Mouse (Mus musculus) heart, embryonic 10.5 days (tissue): ENCODE measurements around the gene Lbh. TPM values are rescaled to one million over a fixed set of nuclear protein-coding genes. Genes with fewer than 3 reads are reported as not detected.

Experiments
- DNase-seq: peaks from one replicate; pipeline ENCODE4 v3.0.0-alpha.2; 2017; ENCODE audit warnings: low spot score
- H3K27ac ChIP-seq: fragments of 300-500 bp; sonication (generic); 2 replicates; pipeline ENCODE4 v1.5.1; 2016; ENCODE audit warnings: mild to moderate bottlenecking
- H3K27me3 ChIP-seq: fragments of 300-500 bp; sonication (generic); 2 replicates; pipeline ENCODE4 v1.6.1; 2016; ENCODE audit warnings: mild to moderate bottlenecking; ENCODE audit not compliant: poor library complexity, insufficient read depth, severe bottlenecking
- H3K36me3 ChIP-seq: fragments of 300-500 bp; sonication (generic); 2 replicates; pipeline ENCODE4 v1.6.1; 2016; ENCODE audit warnings: mild to moderate bottlenecking, moderate library complexity
- H3K4me1 ChIP-seq: fragments of 300-500 bp; sonication (generic); 2 replicates; pipeline ENCODE4 v1.6.1; 2016; ENCODE audit warnings: mild to moderate bottlenecking
- H3K4me3 ChIP-seq: fragments of 300-500 bp; sonication (generic); 2 replicates; pipeline ENCODE4 v1.5.1; 2016; ENCODE audit warnings: mild to moderate bottlenecking, moderate library complexity
- H3K9me3 ChIP-seq: fragments of 300-500 bp; sonication (generic); 2 replicates; pipeline ENCODE4 v1.6.1; 2016; ENCODE audit warnings: mild to moderate bottlenecking, moderate library complexity
- WGBS: fragments of 180-500 bp; shearing (Covaris S2); methylation state at CpG from one replicate; pipeline ENCODE4 v1.1.7; 2016; 5-methylcytosine and 5-hydroxymethylcytosine counted together
- polyA plus RNA-seq: library from polyadenylated mRNA; unstranded; fragments of >200 nt; fragmentation: Nextera tagmentation; extraction: Ambion mirVana; gene quantifications from 2 replicates; pipeline ENCODE4 v1.2.1, GENCODE M21; 2016

The Lbh gene
- polyA plus RNA-seq, 1 experiment from 2014 or later = 10.8 TPM

DNA sequence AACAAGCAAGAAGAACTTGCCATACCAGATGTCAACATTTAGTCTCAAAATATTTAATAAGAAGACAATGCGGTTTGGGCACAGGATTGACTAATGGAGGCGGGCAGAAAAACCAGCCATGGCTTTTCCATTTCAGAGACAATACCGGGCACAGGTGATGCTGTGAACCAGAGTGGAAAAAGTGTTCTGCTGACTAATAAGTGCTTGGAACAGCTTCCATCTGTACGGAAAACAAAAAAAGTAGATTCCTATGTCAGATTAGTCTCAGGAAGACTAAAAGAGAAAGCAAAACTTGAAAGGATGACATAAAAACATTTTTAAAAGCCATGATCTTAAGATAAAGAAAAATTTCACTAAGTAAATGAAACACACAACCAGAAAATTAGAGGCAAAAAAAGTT, 16.4 kb upstream of the Lbh start:
- Histone ChIP-seq H3K27me3 (no peaks in the 10 kb centered on the region), H3K4me3 (no peak overlapping the region), H3K27ac (no peak overlapping the region), H3K9me3 (no peaks in the 10 kb centered on the region), H3K4me1 (peaks cover 41% of the 10 kb centered on the region), H3K36me3 (no peaks in the 10 kb centered on the region)
- peak; percentile 2 for DNase-seq
- WGBS = 88% methylated on average over 4 of the region's 4 CpGs

DNA sequence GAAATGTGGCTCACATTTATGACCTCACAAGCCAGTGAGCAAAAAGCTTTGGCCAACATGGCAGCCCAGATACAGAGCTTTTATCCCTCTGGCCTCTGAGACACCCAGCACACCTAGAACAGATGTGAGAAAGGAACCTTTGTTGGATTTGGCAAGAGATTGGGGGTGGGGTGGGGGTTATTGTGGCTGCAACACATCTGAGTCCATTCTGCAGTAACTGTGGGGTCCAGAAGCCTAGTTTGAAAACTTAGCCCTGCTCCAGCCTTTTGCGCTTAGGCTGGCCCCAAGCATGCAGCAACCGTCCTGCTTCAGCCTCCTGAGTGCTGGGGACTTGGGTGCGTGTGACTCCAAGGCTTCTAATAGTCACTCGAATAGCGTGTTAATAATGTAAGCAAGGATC, 14.8 kb upstream of the Lbh start:
- no peak overlapping the region for H3K4me3 ChIP-seq
- H3K27ac ChIP-seq = no peak overlapping the region
- H3K36me3 ChIP-seq = no peaks in the 10 kb centered on the region
- WGBS = 94% methylated on average over 5 of the region's 5 CpGs
- peaks cover 45% of the 10 kb centered on the region for H3K4me1 ChIP-seq
- H3K27me3 ChIP-seq = no peaks in the 10 kb centered on the region
- no peaks in the 10 kb centered on the region for H3K9me3 ChIP-seq
- DNase-seq = peak; percentile 73

DNA sequence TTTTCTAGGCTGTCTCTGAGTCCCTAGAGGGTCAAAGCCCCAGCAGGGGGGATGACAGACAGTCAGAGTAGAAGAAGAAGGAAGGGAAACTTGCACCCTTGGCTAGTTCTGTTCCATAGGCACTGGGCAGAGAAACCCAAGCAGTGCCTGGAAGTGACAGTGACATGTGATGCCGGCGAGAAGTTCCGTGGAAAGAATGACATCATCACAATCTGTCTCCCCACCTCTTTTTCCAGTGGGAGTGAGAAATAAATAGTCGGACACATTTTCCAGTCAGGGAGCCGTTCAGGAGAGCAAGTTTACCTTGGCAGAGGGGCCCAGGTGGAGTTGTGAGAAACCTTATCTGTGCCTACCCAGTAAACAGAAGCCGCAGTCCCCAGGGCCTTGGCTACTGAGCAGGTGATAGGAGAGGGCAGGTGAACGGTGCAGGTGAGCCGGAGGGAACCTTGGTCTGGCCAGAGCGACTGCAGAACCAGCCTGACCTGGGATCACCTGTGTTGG, 14.1 kb upstream of the Lbh start:
- Histone ChIP-seq H3K9me3 (no peaks in the 10 kb centered on the region), H3K4me3 (no peak overlapping the region), H3K36me3 (no peaks in the 10 kb centered on the region), H3K27me3 (no peaks in the 10 kb centered on the region), H3K4me1 (peaks cover 39% of the 10 kb centered on the region), H3K27ac (peak overlapping the region; percentile 73)
- peak; percentile 70 for DNase-seq
- WGBS = 45% methylated on average over 9 of the region's 9 CpGs

DNA sequence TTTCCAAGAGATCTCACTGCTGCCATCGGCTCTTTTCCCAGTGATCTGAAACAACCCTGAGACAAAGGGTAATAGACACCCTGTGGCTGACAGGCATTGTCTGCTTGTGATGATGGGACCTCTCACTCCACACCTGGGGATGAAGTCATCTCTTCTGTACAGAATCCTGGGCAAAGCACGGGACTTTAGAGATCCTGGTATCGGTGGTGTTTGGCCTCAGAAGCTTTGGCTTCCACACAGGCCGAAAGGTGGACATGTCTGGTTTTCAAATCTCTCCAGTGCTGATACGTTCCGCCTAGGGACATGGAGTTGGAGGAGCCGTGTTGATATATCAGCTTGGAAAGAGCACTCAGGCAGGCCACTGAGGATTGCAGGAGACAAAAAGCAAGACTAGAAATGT, 13.2 kb upstream of the Lbh start:
- Histone ChIP-seq H3K9me3 (no peaks in the 10 kb centered on the region), H3K27me3 (no peaks in the 10 kb centered on the region), H3K36me3 (no peaks in the 10 kb centered on the region), H3K27ac (peak overlapping the region; percentile 73; the same call in 1 of the 2 replicates), H3K4me1 (peaks cover 42% of the 10 kb centered on the region), H3K4me3 (no peak overlapping the region)
- WGBS = 75% methylated on average over 7 of the region's 7 CpGs
- DNase-seq = peak; percentile 66

DNA sequence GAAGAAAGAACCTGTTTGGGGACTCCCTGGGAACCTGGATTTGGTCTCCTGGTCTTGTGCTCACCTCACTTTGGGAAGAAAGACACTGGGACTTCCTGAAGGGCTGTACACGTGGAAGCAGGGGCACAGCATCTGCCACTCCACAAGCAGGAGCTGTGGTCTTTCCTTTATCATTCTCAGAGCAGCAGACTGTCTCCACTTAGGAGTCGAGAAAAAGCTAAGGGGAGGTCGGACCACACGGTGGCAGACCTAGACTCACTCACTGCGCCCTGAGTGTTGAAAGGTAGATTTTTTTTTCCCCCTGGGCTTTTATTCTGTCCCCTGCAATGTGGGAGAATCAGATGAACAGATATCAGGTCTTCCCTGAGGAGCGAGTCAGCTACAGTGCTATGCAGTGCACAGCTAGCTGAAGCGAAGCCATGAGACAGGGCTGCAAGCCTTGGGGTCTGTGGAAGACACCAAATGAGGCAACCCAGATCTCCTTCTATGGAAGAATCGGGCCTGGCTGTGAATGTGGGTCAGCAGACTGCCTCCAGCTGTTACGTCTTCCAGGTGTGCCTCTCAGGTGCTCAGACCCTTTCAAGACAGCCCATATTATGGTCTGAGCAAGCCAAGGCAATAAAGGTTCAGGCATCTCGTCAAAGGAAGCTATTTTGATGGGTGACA, 11.7 kb upstream of the Lbh start:
- peak overlapping the region; percentile 42; the same call in 1 of the 2 replicates for H3K27ac ChIP-seq
- no peaks in the 10 kb centered on the region for H3K27me3 ChIP-seq
- no peak overlapping the region for H3K4me3 ChIP-seq
- peaks cover 40% of the 10 kb centered on the region for H3K4me1 ChIP-seq
- DNase-seq = peak; percentile 69
- H3K9me3 ChIP-seq = no peaks in the 10 kb centered on the region
- WGBS = 52% methylated on average over 10 of the region's 10 CpGs
- H3K36me3 ChIP-seq = no peaks in the 10 kb centered on the region

DNA sequence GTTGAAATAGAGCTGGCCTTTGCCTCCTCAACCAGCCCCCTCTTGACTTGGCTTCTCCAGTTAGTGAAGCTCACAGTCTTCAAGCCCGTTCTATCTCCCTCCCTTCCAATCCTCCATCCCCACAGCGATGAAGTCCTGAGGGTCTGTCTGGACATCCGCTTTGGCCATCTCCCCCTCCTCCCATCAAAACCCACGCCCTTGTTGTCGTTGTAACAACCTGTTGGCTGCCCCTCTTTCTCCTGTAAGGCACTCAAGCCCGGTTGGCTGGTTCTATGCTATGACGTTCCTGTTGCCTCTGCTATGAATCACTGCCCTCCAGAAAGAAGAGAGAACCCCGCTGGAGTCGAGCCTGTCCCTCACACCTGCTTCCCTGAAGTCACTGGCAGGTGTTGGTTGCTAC, 10.9 kb upstream of the Lbh start:
- Histone ChIP-seq H3K36me3 (no peaks in the 10 kb centered on the region), H3K9me3 (no peaks in the 10 kb centered on the region), H3K27me3 (no peaks in the 10 kb centered on the region), H3K4me1 (peaks cover 48% of the 10 kb centered on the region), H3K27ac (no peak overlapping the region; the same call in 1 of the 2 replicates), H3K4me3 (no peak overlapping the region)
- DNase-seq = no peak
- WGBS = 91% methylated on average over 9 of the region's 9 CpGs

DNA sequence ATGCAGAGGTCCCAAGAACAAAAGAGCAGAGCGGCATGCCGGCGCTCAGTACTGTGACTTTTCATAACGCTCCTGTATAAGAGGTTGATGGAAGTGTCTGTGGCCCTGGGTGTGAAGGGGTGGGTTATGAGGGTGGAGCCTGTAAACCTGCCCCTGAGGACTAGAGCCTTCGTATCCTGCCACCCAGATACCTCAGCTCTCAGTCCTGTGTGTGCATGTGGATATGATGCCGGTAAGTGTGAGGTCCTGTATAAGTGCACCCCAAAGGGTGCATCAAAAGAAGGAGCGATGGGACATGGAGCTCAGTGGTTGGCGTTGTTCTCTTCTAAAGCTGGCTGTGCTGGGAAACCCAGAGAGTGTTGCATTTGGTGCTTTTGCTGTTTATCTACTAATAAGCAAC, 10.3 kb upstream of the Lbh start:
- peak; percentile 53 for DNase-seq
- H3K4me3 ChIP-seq = no peak overlapping the region
- no peaks in the 10 kb centered on the region for H3K9me3 ChIP-seq
- 86% methylated on average over 8 of the region's 8 CpGs for WGBS
- H3K27ac ChIP-seq = no peak overlapping the region
- H3K4me1 ChIP-seq = peaks cover 54% of the 10 kb centered on the region
- H3K36me3 ChIP-seq = no peaks in the 10 kb centered on the region
- H3K27me3 ChIP-seq = no peaks in the 10 kb centered on the region

DNA sequence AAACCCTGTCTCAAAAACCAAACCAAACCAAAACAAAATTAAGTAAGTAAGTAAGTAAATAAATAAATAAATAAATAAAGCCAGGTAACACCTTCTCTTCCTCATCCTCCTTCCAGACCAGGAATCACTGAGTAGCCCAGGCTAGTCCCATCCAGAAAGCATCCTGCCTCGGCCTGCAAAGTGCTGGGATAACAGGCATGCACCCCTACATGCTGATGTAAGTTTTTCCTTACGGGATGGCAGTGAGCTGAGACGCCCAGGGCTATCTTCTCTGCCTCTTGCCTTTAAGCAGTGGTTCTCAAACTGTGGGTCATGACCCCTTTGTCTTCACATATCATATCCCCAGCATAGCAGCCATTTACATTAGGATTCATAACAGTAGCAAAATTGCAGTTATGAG, 9.5 kb upstream of the Lbh start:
- no peaks in the 10 kb centered on the region for H3K27me3 ChIP-seq
- H3K4me1 ChIP-seq = peaks cover 56% of the 10 kb centered on the region
- WGBS = 84% methylated on average over 3 of the region's 3 CpGs
- H3K27ac ChIP-seq = no peak overlapping the region
- DNase-seq = peak; percentile 64
- no peaks in the 10 kb centered on the region for H3K36me3 ChIP-seq
- no peaks in the 10 kb centered on the region for H3K9me3 ChIP-seq
- H3K4me3 ChIP-seq = no peak overlapping the region

DNA sequence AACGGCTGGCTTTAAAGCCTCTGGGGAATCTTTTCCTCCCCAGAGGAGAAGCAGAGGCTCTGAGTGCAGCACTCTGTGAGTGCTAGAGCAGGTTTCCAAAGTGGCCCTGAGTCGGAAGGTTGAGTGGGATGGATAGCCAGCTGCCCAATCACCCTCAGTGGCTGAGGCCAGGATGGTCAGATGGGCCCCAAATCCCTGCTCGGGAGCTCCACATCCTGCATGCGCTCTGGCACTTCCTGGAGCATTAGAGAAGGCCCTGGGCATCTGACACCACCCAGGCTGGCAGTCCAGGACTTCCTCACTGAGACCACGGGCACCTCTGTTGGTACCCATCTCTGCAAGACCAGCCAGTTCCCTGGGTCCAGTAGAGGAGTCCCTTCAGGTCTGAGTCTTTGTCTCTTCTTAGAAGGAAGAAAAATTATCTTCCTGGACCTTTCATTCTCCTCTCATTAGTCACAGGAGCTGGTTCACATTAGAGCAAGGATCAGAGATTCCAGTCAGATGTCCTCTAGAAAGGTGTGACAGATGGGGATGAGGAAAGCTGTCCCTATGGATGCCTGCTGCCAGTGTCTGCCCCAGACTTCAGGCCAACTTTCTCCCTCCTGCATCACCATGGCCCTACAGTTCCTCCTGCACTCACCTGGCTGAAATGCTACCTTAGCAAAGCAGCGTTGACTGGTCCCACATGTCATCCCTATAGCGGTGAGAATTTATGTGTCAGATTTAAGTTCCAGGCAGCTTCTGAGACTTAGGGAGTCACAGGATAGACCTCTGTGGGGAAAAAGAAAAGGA, 8.8 kb upstream of the Lbh start:
- Histone ChIP-seq H3K27ac (peak overlapping the region; percentile 52; the same call in 1 of the 2 replicates), H3K36me3 (no peaks in the 10 kb centered on the region), H3K27me3 (no peaks in the 10 kb centered on the region), H3K9me3 (no peaks in the 10 kb centered on the region), H3K4me1 (peaks cover 49% of the 10 kb centered on the region), H3K4me3 (no peak overlapping the region)
- 89% methylated on average over 7 of the region's 7 CpGs for WGBS
- peak; percentile 74 for DNase-seq

DNA sequence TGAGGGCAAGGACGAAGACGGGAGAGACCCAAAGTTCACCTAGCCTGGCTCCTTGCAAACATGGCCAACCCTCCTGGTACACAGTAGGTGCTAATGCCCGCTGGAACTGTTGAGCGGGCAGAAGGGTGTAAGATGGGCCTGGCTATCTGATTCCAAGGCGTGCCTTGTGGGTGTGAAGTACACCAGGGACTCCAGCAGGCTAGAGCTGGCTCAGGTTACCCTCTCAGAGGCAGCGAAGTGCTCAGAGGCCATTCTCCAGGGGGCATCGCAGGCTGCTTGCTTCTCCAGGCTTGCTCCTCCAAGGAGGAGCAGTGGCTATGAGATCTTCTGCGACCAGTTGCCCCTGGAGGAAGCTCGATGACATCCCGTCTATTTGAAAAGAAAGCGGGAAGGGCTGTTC, 6.8 kb upstream of the Lbh start:
- Histone ChIP-seq H3K9me3 (no peaks in the 10 kb centered on the region), H3K4me3 (no peak overlapping the region), H3K4me1 (peaks cover 33% of the 10 kb centered on the region), H3K36me3 (no peaks in the 10 kb centered on the region), H3K27me3 (no peaks in the 10 kb centered on the region), H3K27ac (peak overlapping the region; percentile 63; the same call in 1 of the 2 replicates)
- DNase-seq = no peak
- 54% methylated on average over 11 of the region's 11 CpGs for WGBS

DNA sequence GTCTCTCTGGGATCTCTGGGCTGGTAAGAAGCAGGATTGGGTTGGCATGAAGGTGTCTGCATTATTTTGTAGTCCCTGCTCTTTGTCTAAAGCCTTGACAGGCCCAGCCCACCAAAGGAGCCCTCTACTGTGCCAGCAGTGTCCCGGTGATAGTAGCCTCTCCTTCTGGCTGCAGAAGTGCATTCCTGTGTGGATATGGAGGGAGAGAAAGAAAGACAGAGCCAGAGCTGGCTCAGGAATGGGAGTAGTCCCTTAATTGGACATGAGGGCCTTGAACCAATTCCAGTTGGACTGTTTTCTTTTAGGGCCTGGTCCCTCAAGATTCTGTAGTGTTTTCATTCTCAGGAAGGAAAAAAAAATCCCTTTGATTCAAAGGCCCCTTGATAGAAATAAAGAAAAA, 6.4 kb upstream of the Lbh start:
- DNase-seq = no peak
- peak overlapping the region; percentile 63 for H3K27ac ChIP-seq
- no peaks in the 10 kb centered on the region for H3K9me3 ChIP-seq
- H3K27me3 ChIP-seq = no peaks in the 10 kb centered on the region
- H3K4me3 ChIP-seq = no peak overlapping the region
- 26% methylated on average over 1 of the region's 1 CpGs for WGBS
- no peaks in the 10 kb centered on the region for H3K36me3 ChIP-seq
- peaks cover 33% of the 10 kb centered on the region for H3K4me1 ChIP-seq

DNA sequence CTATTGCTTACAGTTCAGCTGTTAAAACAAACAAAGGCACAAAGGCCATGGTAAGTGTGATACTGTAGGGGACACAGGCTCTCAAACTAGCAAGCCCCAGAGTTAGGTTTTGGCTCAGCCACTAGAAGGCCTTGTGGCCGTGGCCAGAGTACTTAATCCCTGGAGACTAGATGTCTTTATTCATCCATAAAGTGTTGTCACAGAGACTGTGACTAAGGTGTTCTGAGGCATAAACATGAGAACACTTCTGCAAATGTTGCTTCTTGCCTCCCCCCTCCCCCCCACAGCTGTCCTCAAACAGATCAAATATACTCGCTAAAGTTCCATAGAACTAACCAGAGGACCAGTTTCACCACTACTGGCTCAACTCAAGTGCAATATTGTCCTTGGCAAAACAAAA, 4.0 kb upstream of the Lbh start:
- WGBS = 67% methylated on average over 2 of the region's 2 CpGs
- Histone ChIP-seq H3K4me3 (no peak overlapping the region), H3K4me1 (peaks cover 44% of the 10 kb centered on the region), H3K9me3 (no peaks in the 10 kb centered on the region), H3K27ac (peak overlapping the region; percentile 53; the same call in 1 of the 2 replicates), H3K27me3 (no peaks in the 10 kb centered on the region), H3K36me3 (no peaks in the 10 kb centered on the region)
- no peak for DNase-seq
